Mouse (Mus musculus) ES-Bruce4 (cell line): ENCODE data around the gene Ptpn11. TPM values are rescaled to one million over a fixed set of nuclear protein-coding genes. Genes with fewer than 3 reads are reported as not detected.

Experiments used
- H3K27ac ChIP-seq: 2 replicates; pipeline ENCODE4 v1.5.1; 2012; ENCODE audit warnings: low read length, inconsistent platforms; ENCODE audit not compliant: insufficient read depth
- H3K27me3 ChIP-seq: 2 replicates; pipeline ENCODE4 v1.6.1; 2012; ENCODE audit warnings: mild to moderate bottlenecking, low read length, inconsistent platforms; ENCODE audit not compliant: control insufficient read depth, poor library complexity, insufficient read depth, severe bottlenecking
- H3K36me3 ChIP-seq: 2 replicates; pipeline ENCODE4 v1.6.1; 2012; ENCODE audit warnings: inconsistent platforms, mild to moderate bottlenecking, low read length, moderate library complexity; ENCODE audit not compliant: control insufficient read depth, poor library complexity, insufficient read depth, severe bottlenecking
- H3K4me1 ChIP-seq: one replicate; pipeline ENCODE4 v1.8.1; 2011; ENCODE audit warnings: low read length; ENCODE audit not compliant: control insufficient read depth, insufficient read depth
- H3K4me3 ChIP-seq: 2 replicates; pipeline ENCODE4 v1.5.1; 2011; ENCODE audit warnings: low read depth, mild to moderate bottlenecking, low read length
- H3K9ac ChIP-seq: 2 replicates; pipeline ENCODE4 v1.6.1; 2012; ENCODE audit warnings: low read depth, mild to moderate bottlenecking, inconsistent platforms; ENCODE audit not compliant: poor library complexity, severe bottlenecking
- H3K9me3 ChIP-seq: replicated peaks from 2 replicates; pipeline ENCODE4 v1.6.1; 2012; ENCODE audit warnings: mild to moderate bottlenecking, low read length, inconsistent platforms; ENCODE audit not compliant: control insufficient read depth, poor library complexity, insufficient read depth, severe bottlenecking
- CTCF ChIP-seq: IDR thresholded peaks from one replicate; pipeline ENCODE4 v1.8.1; 2011; ENCODE audit warnings: low read depth, low read length
- EP300 ChIP-seq: IDR thresholded peaks from 2 replicates; pipeline ENCODE4 v1.6.1; 2011; ENCODE audit warnings: low read depth, low read length; ENCODE audit not compliant: insufficient read depth
- POLR2A ChIP-seq: IDR thresholded peaks from one replicate; pipeline ENCODE4 v1.8.1; 2011; ENCODE audit warnings: low read length; ENCODE audit not compliant: insufficient read depth
- polyA plus RNA-seq: library from polyadenylated mRNA; stranded (reverse); fragments of >200 nt; gene quantifications from 2 replicates; pipeline ENCODE4 v1.2.4, GENCODE M21; 2011; ENCODE audit warnings: low read depth; ENCODE audit not compliant: missing spikeins, insufficient read depth, insufficient read length

Ptpn11 gene
- polyA plus RNA-seq, 1 experiment: 66.8 TPM

DNA sequence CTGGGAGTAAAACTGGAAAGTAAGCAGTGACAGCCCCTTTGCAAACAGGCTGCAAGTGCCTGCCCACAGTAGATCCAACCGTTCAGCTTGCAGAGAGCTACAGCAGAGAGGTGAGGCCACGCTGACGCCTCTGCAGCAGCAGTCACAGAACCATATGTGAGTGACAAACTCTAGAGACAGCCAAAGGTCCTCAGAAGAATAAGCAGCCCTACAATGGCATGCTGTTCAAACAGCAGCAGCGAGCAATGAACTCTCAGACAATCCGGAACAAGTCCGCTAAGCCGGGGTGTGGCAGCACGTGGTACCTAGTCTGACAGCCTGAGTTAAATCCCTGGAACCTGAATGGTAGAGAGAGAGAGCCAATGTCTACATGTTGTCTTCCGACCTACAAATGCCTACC lies 2.0 kb downstream of the Ptpn11 start:
- Histone ChIP-seq H3K27ac (no peak overlapping the region), H3K9me3 (no peaks in the 10 kb centered on the region), H3K27me3 (no peaks in the 10 kb centered on the region), H3K9ac (no peak overlapping the region), H3K36me3 (no peaks in the 10 kb centered on the region), H3K4me1 (no peaks in the 10 kb centered on the region), H3K4me3 (no peak overlapping the region)
- no peak for TF ChIP-seq EP300
- no peak for TF ChIP-seq POLR2A
- no peak for TF ChIP-seq CTCF

DNA sequence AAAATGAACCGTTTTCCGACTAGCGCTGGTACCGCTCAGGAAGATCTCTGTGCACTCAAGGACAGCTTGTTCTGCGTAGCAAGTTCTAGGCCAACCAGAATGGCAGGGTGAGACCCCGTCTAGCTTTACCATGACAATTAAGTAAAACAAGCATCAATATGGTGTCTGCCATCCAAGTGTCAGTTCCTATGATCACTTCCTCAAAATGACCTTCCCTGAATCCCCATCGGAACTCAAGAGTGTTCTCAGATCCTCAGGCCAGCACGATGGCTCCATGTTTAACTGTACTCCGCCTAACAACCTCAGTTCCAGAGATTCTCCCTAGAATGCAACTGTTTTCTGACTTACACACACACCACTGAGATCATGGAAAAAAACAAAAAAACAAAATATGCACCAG lies 2.9 kb downstream of the Ptpn11 start:
- Histone ChIP-seq H3K27ac (no peak overlapping the region), H3K9ac (no peak overlapping the region)

DNA sequence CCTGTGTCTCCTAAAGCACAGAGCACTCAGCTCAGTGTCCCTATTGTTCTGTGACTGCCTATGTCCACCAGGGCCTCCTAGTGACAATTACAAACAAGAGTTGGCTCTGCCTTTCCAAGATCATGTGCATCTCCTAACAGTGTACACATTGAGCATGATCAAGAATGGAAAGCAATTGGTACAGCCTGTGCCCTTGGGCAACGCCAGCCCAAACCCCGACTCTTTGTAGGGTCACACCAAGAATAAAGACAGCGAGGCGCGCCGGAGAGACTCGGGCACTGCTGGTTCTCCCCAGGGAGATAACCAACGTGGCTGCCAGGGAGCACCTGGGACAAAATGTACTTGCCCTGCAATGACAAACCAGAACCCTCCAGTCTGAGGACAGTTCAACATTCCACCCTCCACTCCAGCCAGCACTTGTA lies 3.6 kb downstream of the Ptpn11 start:
- no peaks in the 10 kb centered on the region for H3K9me3 ChIP-seq
- H3K36me3 ChIP-seq: no peaks in the 10 kb centered on the region
- no peak overlapping the region for H3K9ac ChIP-seq
- no peaks in the 10 kb centered on the region for H3K27me3 ChIP-seq
- no peaks in the 10 kb centered on the region for H3K4me1 ChIP-seq
- H3K27ac ChIP-seq: no peak overlapping the region
- no peak overlapping the region for H3K4me3 ChIP-seq
- TF ChIP-seq CTCF (no peak), POLR2A (no peak), EP300 (no peak)

More for the DNA sequence above, 2.9 kb downstream of the Ptpn11 start:
- Histone ChIP-seq H3K9me3 (no peaks in the 10 kb centered on the region), H3K4me3 (no peak overlapping the region), H3K4me1 (no peaks in the 10 kb centered on the region), H3K36me3 (no peaks in the 10 kb centered on the region), H3K27me3 (no peaks in the 10 kb centered on the region)
- no peak for TF ChIP-seq POLR2A
- TF ChIP-seq EP300: no peak
- no peak for TF ChIP-seq CTCF

DNA sequence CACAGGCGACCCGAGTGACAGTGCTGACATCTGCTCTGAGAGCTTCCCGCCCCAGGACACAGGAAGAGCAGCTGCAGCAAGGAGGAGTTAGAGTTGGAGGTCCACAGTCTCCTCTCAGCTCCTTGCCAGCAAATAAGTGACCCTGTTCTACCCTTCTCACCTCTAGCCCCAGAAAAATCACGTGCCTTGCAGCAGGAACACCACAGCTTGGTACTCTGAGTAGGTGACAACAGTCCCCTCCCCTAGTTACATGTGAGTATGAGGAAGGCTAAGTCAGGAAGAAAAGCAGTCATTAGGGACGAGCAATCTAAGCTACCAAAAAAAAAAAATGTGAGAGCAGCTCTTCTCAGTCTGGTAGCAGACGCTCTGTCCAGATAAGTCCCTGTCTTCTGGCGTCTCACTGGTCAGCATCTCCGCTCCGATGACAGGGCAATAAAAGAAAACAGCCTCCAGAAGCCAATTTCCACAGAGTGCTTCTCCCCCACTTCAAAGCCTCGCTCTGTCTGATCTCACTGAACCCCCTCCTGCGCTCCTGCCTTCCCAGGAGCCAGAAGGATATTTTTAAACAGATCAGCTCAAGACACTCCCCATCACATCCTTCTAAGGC lies 6.1 kb downstream of the Ptpn11 start:
- H3K4me1 ChIP-seq: no peaks in the 10 kb centered on the region
- H3K27me3 ChIP-seq: no peaks in the 10 kb centered on the region
- TF ChIP-seq POLR2A (no peak), EP300 (no peak), CTCF (no peak)
- no peaks in the 10 kb centered on the region for H3K36me3 ChIP-seq
- no peaks in the 10 kb centered on the region for H3K9me3 ChIP-seq
- H3K9ac ChIP-seq: no peak overlapping the region
- H3K4me3 ChIP-seq: no peak overlapping the region
- no peak overlapping the region for H3K27ac ChIP-seq

DNA sequence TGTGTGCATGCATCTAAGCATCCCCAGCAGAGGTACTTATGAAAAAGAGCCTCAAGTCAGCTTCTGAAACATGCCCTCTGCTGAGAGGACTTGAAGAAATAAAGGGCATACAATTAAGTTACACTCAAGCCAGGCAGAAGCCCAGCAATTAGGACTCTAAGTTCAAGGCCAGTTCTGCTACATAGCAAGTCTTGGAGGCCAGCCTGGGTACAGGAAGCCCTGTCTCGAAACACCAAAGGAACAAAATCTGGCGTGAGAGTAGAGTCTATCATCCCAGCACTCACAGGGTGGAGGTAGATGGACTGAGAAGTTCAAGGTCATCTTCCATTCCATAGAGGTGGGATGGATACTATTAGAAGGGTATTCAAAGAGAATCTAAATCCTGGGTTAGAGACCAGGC lies 6.8 kb downstream of the Ptpn11 start:
- no peaks in the 10 kb centered on the region for H3K9me3 ChIP-seq
- H3K4me1 ChIP-seq: no peaks in the 10 kb centered on the region
- TF ChIP-seq CTCF (no peak), EP300 (no peak), POLR2A (no peak)
- no peak overlapping the region for H3K27ac ChIP-seq
- no peak overlapping the region for H3K4me3 ChIP-seq
- no peaks in the 10 kb centered on the region for H3K36me3 ChIP-seq
- H3K9ac ChIP-seq: no peak overlapping the region
- no peaks in the 10 kb centered on the region for H3K27me3 ChIP-seq

DNA sequence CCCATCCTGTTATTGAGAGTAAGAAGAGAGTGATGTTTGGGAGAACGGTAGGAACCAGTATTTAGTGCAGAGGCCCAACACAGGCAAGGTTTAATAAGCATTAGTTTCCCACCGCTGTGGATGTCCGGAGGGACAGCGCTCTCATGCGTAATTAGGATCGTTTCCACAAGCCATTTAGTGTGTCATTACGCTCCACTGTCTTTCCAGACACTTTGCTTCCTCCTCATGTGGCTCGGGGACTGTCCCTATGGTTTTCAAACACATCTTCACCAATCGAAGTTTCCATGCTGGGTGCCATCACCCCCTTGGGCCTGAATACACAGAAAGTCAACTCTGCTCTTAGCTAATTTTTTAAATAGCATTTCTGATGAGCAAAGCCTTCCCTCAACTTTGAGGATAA lies 7.9 kb downstream of the Ptpn11 start:
- no peaks in the 10 kb centered on the region for H3K9me3 ChIP-seq
- TF ChIP-seq POLR2A: no peak
- no peak for TF ChIP-seq EP300
- no peak for TF ChIP-seq CTCF
- no peaks in the 10 kb centered on the region for H3K36me3 ChIP-seq

More for the DNA sequence above, 7.9 kb downstream of the Ptpn11 start:
- Histone ChIP-seq H3K9ac (no peak overlapping the region), H3K27me3 (no peaks in the 10 kb centered on the region), H3K4me1 (no peaks in the 10 kb centered on the region), H3K4me3 (no peak overlapping the region), H3K27ac (no peak overlapping the region)
